Mouse (Mus musculus): Measurements from ENCODE around the gene Ngdn.
"Not testable (repeated sequence)": the region's sequence is repeated elsewhere in the genome, so short reads cannot be mapped to it uniquely, and the experiment has no call there.

Ngdn gene

GRCm38 (mm10) chr14:55014991-55015766 is at the start of gene Ngdn:
Gene Ngdn (plus strand): TSS chr14:55015454.
- peak; percentile 100 for DNase-seq (ENCODE audit: low spot score in 2 of 2)

- no peak for DNase-seq (ENCODE audit: low spot score in 2 of 2)
Measured at GRCm38 (mm10) chr14:54965631-54966030, 49.6 kb upstream of the Ngdn start.

- DNase-seq (ENCODE audit: low spot score in 2 of 2) = no peak
Measured at GRCm38 (mm10) chr14:54966320-54966977, 48.8 kb upstream of the Ngdn start, which contains the start of gene Myh6. Gene Myh6 (minus strand): TSS chr14:54966927.

- DNase-seq (ENCODE audit: low spot score in 2 of 2) = no peak
Measured at GRCm38 (mm10) chr14:54967874-54968273, 47.4 kb upstream of the Ngdn start.

- DNase-seq (ENCODE audit: low spot score in 2 of 2) = no peak
Measured at GRCm38 (mm10) chr14:54968344-54968743, 46.9 kb upstream of the Ngdn start.

- not testable (repeated sequence) for DNase-seq (ENCODE audit: low spot score in 2 of 2)
Measured at GRCm38 (mm10) chr14:54972786-54973185, 42.5 kb upstream of the Ngdn start.

- DNase-seq (ENCODE audit: low spot score in 2 of 2) = peak in 1 of 2 experiments; percentile 37
Measured at GRCm38 (mm10) chr14:54974068-54974791, 41.0 kb upstream of the Ngdn start.

- no peak for DNase-seq (ENCODE audit: low spot score in 2 of 2)
Measured at GRCm38 (mm10) chr14:54976633-54977032, 38.6 kb upstream of the Ngdn start, which contains the start of gene Gm17428. Gene Gm17428 (plus strand): TSS chr14:54976933.

- no peak for DNase-seq (ENCODE audit: low spot score in 2 of 2)
Measured at GRCm38 (mm10) chr14:54978664-54979063, 36.6 kb upstream of the Ngdn start.

- no peak for DNase-seq (ENCODE audit: low spot score in 2 of 2)
Measured at GRCm38 (mm10) chr14:54981934-54982333, 33.3 kb upstream of the Ngdn start.

- DNase-seq (ENCODE audit: low spot score in 2 of 2) = not testable (repeated sequence)
Measured at GRCm38 (mm10) chr14:54988350-54988874, 26.8 kb upstream of the Ngdn start.

- DNase-seq (ENCODE audit: low spot score in 2 of 2) = no peak
Measured at GRCm38 (mm10) chr14:54988882-54989281, 26.4 kb upstream of the Ngdn start.

- DNase-seq (ENCODE audit: low spot score in 2 of 2) = no peak
Measured at GRCm38 (mm10) chr14:54989886-54990441, 25.3 kb upstream of the Ngdn start.

GRCm38 (mm10) chr14:54992196-54992595 is 23.1 kb upstream of the Ngdn start:
- no peak for DNase-seq (ENCODE audit: low spot score in 2 of 2)

GRCm38 (mm10) chr14:54993636-54994035 is 21.6 kb upstream of the Ngdn start:
- DNase-seq (ENCODE audit: low spot score in 2 of 2) = no peak

GRCm38 (mm10) chr14:54994136-54994868 is 21.0 kb upstream of the Ngdn start, which contains the start of gene Myh7:
Gene Myh7 (minus strand): TSS chr14:54994626.
- DNase-seq (ENCODE audit: low spot score in 2 of 2) = no peak

- DNase-seq (ENCODE audit: low spot score in 2 of 2) = no peak
Measured at GRCm38 (mm10) chr14:54994869-54995186, 20.4 kb upstream of the Ngdn start.

GRCm38 (mm10) chr14:54995457-54996138 is 19.7 kb upstream of the Ngdn start:
- DNase-seq (ENCODE audit: low spot score in 2 of 2) = peak in 1 of 2 experiments; percentile 42

GRCm38 (mm10) chr14:54996793-54997192 is 18.5 kb upstream of the Ngdn start:
- DNase-seq (ENCODE audit: low spot score in 2 of 2) = no peak

GRCm38 (mm10) chr14:54997297-54997696 is 18.0 kb upstream of the Ngdn start:
- DNase-seq (ENCODE audit: low spot score in 2 of 2) = no peak

- DNase-seq (ENCODE audit: low spot score in 2 of 2) = no peak
Measured at GRCm38 (mm10) chr14:54998680-54999079, 16.6 kb upstream of the Ngdn start.
